Mouse (Mus musculus) lung, postnatal 0 days (tissue): ENCODE data around the gene Negr1.
A peak's percentile ranks its signal among the peaks of the same experiment; 100 is the strongest.

Experiments
- CTCF ChIP-seq: IDR thresholded peaks from 2 replicates; pipeline ENCODE4 v1.5.1; 2016; ENCODE audit warnings: antibody characterized with exemption, mild to moderate bottlenecking
- EP300 ChIP-seq: IDR thresholded peaks from 2 replicates; pipeline ENCODE4 v1.6.1; 2016; ENCODE audit warnings: antibody characterized with exemption, mild to moderate bottlenecking, control low read depth

GRCm38 (mm10) chr3:157358905-157359304 lies 797.3 kb downstream of the Negr1 start:
- TF ChIP-seq CTCF, result peak; percentile 58
- no peak for TF ChIP-seq EP300
